Mouse (Mus musculus): ENCODE results near the gene Ube2d2b. TPM values are rescaled to one million over a fixed set of nuclear protein-coding genes. Genes with fewer than 3 reads are reported as not detected.

Ube2d2b gene
- total RNA-seq, 2 experiments from 2014 or later: not detected

GRCm38 (mm10) chr5:107848964-107849363, 19.1 kb downstream of the Ube2d2b start:
- no peak for ATAC-seq (replicated peaks; ENCODE audit: low FRiP score, poor library complexity, severe bottlenecking)

GRCm38 (mm10) chr5:107853807-107854206, 23.9 kb downstream of the Ube2d2b start:
- ATAC-seq (replicated peaks; ENCODE audit: low FRiP score, poor library complexity, severe bottlenecking): 0 out of 2 replicates have a peak, but pooled peaks have one; percentile 31

GRCm38 (mm10) chr5:107854556-107854955, 24.7 kb downstream of the Ube2d2b start:
- no peak for ATAC-seq (replicated peaks; ENCODE audit: low FRiP score, poor library complexity, severe bottlenecking)

DNA sequence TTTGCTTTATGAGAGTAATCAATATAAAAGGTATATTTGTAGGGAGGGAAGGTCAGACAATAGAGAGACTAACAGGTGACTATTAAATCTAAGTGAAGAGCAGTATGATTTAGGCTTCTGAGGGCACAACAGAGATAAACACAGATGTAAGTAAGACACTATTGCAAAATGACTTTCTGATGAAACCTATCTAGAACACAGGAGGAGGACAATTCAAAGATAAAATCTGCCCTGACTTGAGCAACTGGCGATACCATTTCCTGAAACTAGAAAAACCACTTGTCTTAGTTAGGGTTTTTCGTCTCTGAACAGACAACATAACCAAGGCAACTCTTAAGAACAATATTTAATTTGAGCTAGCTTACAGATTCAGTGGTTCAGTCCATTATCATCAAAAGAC, 25.6 kb downstream of the Ube2d2b start:
- ATAC-seq (replicated peaks; ENCODE audit: low FRiP score, poor library complexity, severe bottlenecking): no peak

DNA sequence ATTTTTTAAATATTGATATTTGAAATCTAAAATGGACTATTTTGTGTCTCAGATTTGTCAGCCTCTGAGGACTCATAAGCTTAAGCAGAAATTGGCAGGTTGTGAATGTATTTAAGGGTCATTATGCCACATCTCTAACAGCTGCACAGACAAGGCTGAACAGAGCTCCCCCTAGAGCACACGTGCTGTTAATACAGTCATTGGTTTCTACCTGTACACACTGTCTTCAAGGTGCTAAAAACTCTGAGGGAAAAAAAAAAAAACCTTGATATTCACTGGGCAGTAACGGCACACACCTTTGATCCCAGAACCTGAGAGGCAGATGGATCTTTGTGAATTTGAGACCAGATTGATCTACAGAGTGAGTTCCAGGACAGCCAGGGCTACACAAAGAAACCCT, 29.1 kb downstream of the Ube2d2b start:
- peak; percentile 70 for ATAC-seq (replicated peaks; ENCODE audit: low FRiP score, poor library complexity, severe bottlenecking)

GRCm38 (mm10) chr5:107863971-107864370, 34.1 kb downstream of the Ube2d2b start:
- ATAC-seq (replicated peaks; ENCODE audit: low FRiP score, poor library complexity, severe bottlenecking): no peak

- peak; percentile 62 for ATAC-seq (replicated peaks; ENCODE audit: low FRiP score, poor library complexity, severe bottlenecking)
These were observed 36.5 kb downstream of the Ube2d2b start for GRCm38 (mm10) chr5:107866127-107867126.

GRCm38 (mm10) chr5:107867970-107868904, 38.3 kb downstream of the Ube2d2b start:
- peak; percentile 53 for ATAC-seq (replicated peaks; ENCODE audit: low FRiP score, poor library complexity, severe bottlenecking)

- ATAC-seq (replicated peaks; ENCODE audit: low FRiP score, poor library complexity, severe bottlenecking): peak; percentile 72
These were observed 39.1 kb downstream of the Ube2d2b start for GRCm38 (mm10) chr5:107868905-107869424.

DNA sequence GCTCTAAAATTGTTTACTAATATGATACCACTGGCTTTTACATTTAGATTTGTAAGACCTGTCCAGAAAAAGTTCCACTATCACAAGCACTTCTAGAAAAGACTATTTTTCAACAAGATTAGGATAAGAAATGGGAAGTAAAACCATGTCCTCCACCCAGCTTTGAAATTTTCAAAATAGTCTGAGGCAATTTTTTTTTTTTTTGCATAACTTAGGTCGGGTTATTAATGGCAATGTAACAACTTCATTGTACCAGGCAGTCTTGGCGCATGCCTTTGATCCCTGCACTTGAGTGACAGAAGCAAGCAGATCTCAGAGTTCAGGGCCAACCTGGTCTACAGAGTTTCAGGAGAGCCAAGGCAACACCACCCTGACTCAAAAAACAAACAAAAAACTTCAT, 39.8 kb downstream of the Ube2d2b start:
- no peak for ATAC-seq (replicated peaks; ENCODE audit: low FRiP score, poor library complexity, severe bottlenecking)

GRCm38 (mm10) chr5:107873330-107873729, 43.4 kb downstream of the Ube2d2b start:
- no peak for ATAC-seq (replicated peaks; ENCODE audit: low FRiP score, poor library complexity, severe bottlenecking)

- peak; percentile 75 for ATAC-seq (replicated peaks; ENCODE audit: low FRiP score, poor library complexity, severe bottlenecking)
These were observed 44.0 kb downstream of the Ube2d2b start for GRCm38 (mm10) chr5:107873886-107874302.

DNA sequence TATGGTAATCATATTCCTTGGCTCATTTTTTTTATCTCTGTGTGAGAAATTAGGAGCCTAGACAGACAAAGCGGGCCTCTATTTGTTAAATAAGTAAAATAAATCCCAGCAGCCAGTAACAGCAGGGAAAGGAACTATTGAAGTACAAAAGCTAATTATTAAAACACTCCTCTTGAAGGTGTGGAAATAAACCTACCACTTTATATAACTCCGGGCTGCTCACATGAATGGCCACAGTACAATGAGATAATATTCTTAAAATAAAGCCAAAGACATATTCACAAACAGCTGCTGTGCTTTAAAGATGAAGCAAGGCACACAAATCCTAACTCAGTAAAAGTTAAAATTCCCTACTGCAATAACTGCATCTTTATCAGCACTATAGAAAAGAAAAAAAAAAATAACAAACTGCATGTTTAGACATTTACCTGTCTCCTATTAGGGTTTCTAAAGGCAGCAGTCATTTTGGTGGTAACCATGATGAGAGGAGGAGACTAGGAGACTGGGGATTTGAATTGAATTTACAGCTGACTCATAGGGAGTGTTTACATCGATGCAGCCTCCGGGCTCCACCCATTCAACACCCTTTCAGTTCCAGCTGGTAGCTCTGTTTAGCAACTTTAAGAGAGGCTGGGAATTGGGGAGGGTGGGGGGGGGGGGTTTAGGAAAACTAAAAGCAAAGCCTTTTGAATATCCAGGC, 44.8 kb downstream of the Ube2d2b start, which contains the start of gene Evi5:
Evi5 (minus strand) TSS at position 547 of the 700 bp plus-strand sequence.
- peak; percentile 88 for ATAC-seq (replicated peaks; ENCODE audit: low FRiP score, poor library complexity, severe bottlenecking)

DNA sequence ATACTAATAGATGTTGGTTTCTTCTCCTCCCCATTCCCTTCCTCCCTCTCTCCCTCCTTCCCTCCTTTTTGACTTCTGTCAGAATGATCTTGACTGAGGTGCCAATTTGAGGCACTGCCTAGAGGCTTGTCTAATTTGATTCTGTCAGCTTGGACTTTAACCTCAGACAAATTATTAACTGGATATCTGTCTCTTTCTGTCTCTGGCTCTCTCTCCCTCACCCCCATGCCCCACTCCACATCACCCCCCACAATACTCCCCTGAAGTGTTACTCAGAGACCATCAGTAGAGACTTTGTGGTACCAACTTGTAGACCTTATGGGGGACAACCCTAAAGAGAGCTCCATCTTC, 45.3 kb downstream of the Ube2d2b start:
- ATAC-seq (replicated peaks; ENCODE audit: low FRiP score, poor library complexity, severe bottlenecking): no peak

DNA sequence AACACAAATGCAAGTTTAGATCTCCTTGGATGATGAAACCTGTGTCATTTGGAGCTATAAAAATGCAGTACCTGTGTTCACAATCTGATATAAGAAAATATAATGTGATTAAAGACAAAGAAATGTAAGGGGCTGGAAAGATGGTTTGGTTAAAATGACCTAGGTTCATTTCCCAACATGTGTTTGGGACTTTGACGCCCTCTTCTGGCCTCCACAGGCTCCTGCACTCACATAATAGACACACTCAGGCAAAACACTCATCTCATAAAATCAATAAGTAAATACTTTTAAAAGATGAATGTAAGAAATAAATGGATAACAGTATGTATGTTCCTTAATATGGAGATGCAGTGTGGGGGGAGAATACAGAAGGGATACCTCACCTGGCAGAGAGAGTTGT, 47.2 kb downstream of the Ube2d2b start:
- ATAC-seq (replicated peaks; ENCODE audit: low FRiP score, poor library complexity, severe bottlenecking): no peak

- no peak for ATAC-seq (replicated peaks; ENCODE audit: low FRiP score, poor library complexity, severe bottlenecking)
These were observed 50.8 kb downstream of the Ube2d2b start for GRCm38 (mm10) chr5:107880710-107881109.
